Mouse (Mus musculus) splenic B cell, adult 2 months (primary cell): Measurements from ENCODE around the gene Gspt1.

Experiments
- DNase-seq: peaks from one replicate; pipeline ENCODE4 v3.0.0-alpha.2; 2011; ENCODE audit warnings: low read depth, low spot score
- H3K27me3 ChIP-seq: 2 replicates; pipeline ENCODE4 v1.6.1; 2012; ENCODE audit warnings: mild to moderate bottlenecking, low read length, moderate library complexity, mixed read lengths; ENCODE audit not compliant: control insufficient read depth, poor library complexity, insufficient read depth, severe bottlenecking
- H3K36me3 ChIP-seq: 2 replicates; pipeline ENCODE4 v1.6.1; 2012; ENCODE audit warnings: mild to moderate bottlenecking, low read length, moderate library complexity, mixed read lengths; ENCODE audit not compliant: control insufficient read depth, poor library complexity, insufficient read depth, severe bottlenecking

Gene Gspt1

DNA sequence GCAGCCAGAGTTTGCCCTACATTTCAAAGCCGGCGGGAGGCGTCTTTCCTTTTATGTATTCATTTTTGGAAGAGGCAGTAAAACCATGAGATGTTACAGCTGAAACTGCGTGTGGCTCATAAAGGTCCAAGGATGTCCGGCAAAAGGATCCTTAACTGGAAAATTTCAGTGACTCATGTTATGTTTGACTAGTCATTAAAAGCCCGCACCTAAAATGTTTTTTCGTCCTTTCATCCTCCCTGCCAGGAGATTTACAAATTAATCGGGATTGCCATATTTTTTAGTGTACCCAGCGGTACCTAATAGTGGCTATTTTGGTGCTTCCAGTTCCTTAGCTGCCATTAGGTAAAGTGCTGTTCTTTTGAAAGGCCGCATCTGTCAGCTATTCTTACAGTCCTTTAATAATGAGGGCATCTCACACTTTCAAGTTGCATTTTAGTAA, 619 bp upstream of the Gspt1 start:
- no peaks in the 10 kb centered on the region for H3K36me3 ChIP-seq
- no peak for DNase-seq
- no peaks in the 10 kb centered on the region for H3K27me3 ChIP-seq

DNA sequence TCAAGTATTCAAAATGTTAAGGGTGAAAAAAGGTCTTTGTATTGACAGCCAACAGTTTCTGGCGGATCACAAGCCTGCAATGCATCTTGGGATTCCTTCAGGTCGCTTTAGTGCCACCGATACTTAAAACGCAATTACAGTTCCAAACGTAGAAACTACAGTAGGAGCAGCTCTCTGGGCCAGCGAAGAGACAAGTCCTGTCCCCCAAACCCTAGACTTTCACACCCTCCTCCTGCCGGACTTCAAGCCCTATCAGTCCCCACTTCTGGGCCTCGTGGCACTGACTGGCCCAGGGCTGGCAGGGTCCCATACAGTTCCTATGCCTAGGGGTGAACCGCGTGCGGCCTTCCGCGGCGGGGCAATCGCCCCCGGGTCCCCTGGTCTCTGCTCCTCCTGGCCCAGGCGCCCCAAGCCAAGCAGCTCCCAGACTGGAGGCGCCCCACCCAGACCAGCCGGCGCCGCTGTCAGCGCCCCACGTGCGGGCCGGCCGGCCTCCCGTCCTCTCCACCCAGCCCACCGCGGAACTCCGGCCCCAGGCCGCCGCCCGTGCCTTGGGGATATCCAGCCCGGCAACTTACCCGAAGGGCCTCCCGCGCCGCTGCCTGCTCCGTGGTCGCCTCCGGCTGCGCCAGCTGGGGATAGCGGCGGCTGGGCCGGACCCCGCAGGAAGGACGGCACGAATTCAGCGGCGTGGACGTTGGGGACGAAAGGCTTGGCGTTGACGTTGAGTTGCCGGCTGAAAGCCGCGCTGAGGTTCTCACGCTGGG, 877 bp downstream of the Gspt1 start:
- no peaks in the 10 kb centered on the region for H3K36me3 ChIP-seq
- no peaks in the 10 kb centered on the region for H3K27me3 ChIP-seq
- peak; percentile 32 for DNase-seq

DNA sequence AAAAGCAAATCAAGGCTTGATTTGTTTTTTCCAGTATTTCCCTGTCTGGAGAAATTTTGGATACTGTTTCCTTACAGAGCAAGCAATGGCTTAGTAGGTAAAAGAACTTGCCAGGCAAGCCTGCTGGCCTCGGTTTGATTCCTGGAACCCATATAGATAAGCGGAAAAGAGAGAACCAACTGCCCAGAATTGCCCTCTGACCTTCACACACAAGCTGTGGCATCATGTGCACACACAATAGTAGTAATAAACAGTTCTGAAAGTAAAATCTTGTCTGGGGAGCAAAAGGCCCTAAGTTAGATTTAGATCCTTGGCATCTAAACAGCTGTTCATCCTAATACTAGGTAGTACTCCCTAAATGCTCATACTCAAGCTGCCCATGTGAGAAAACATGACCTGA, 6.3 kb downstream of the Gspt1 start:
- Histone ChIP-seq H3K36me3 (no peaks in the 10 kb centered on the region), H3K27me3 (no peaks in the 10 kb centered on the region)
- no peak for DNase-seq

DNA sequence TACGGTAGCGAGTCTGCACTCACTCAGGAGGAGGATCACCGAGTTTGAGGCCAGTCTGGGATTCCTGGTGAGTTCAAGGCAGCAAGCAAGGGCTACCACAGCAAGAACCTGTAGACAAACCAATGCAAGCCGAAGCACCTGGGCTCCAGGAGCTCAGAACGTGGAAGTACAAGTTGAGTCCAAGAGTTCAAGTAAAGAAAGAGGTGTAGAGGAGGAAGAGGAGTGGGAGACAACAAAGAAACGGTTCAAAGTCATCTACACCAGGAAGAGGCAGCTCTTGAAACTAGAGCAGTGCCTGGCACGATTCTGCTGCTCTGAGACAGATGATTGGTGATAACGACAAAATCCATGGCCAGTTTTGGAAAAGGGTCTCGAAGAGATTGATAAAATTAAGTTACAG, 8.4 kb downstream of the Gspt1 start:
- no peak for DNase-seq
- Histone ChIP-seq H3K36me3 (no peaks in the 10 kb centered on the region), H3K27me3 (no peaks in the 10 kb centered on the region)

DNA sequence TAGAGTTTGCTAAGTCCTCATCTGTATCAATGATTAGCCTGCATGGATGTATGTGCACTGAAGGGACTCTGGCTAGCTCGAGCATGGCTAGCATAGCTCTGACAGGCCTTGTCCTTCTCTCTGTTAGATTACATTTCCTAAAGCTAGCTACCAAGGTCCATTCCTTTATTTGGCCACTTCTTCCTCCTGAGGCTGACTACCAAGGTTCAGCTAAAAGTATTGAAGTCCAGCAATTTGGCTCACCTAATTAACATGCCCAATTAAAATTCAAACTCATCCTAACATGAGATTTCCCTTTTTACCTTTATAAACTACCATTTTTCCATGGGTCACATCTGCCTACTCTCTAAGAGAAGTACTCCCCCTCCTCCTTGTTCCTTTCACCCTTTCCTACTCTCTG, 11.7 kb downstream of the Gspt1 start:
- Histone ChIP-seq H3K36me3 (peaks cover 4% of the 10 kb centered on the region; the same call in 1 of the 2 replicates), H3K27me3 (no peaks in the 10 kb centered on the region)
- no peak for DNase-seq

DNA sequence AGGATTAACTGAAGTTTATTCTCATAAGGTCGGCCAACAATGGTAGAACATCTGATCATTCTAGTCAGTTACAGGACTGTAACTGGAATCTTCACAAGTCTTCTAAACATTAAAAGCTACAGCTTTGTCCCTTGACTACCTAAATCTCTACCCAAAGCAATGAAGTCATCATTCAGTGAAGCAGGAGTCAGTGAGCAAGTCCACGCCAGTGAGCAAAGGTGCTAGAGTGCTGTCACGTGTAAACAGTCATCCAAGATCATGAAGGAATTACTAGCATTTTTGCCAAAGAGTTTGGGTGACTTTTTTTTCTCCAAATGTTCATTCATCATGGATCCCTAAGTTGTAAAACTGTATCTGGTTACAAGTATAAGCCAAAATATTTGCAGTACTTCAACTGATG, 36.3 kb downstream of the Gspt1 start:
- Histone ChIP-seq H3K27me3 (no peaks in the 10 kb centered on the region), H3K36me3 (peaks cover 7% of the 10 kb centered on the region)
- no peak for DNase-seq

DNA sequence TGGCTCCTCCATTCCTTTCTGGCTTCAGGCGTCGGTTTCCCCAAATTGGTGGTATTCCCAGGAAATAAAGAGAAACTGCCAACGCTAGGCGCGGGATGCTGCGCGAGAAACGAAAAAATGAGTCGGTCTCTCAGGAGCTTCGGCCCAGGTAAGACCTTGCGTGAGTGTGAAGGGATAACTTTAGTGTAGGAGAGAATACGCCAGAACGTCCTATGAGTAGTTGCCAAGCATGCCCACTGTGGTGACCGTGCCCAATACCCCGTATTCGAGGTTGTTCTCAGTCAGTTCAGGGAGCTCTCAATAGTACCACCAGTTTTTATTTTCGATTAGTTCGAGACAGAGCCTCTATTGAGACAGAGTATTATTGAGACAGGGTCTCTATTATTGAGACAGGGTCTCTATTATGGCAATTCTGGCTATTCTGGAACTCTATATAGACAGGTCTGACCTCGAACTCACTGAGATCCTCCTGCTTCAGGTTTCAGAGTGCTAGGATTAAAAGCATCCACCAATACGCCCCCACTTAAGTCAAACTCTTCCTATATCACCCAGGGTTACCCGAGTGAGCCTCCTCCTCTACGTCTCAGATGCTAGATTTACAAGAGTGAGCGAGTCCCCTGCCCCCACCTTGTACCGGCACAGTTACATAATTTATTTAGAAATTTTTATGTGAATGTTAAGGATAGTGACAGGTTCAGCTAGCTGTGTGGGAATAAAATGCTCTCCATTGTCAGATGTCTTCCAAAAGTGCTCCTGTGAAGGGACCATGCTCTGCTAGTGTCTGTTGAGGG, 50.3 kb downstream of the Gspt1 start:
- peaks cover 8% of the 10 kb centered on the region for H3K36me3 ChIP-seq
- DNase-seq: peak; percentile 11
- H3K27me3 ChIP-seq: no peaks in the 10 kb centered on the region

DNA sequence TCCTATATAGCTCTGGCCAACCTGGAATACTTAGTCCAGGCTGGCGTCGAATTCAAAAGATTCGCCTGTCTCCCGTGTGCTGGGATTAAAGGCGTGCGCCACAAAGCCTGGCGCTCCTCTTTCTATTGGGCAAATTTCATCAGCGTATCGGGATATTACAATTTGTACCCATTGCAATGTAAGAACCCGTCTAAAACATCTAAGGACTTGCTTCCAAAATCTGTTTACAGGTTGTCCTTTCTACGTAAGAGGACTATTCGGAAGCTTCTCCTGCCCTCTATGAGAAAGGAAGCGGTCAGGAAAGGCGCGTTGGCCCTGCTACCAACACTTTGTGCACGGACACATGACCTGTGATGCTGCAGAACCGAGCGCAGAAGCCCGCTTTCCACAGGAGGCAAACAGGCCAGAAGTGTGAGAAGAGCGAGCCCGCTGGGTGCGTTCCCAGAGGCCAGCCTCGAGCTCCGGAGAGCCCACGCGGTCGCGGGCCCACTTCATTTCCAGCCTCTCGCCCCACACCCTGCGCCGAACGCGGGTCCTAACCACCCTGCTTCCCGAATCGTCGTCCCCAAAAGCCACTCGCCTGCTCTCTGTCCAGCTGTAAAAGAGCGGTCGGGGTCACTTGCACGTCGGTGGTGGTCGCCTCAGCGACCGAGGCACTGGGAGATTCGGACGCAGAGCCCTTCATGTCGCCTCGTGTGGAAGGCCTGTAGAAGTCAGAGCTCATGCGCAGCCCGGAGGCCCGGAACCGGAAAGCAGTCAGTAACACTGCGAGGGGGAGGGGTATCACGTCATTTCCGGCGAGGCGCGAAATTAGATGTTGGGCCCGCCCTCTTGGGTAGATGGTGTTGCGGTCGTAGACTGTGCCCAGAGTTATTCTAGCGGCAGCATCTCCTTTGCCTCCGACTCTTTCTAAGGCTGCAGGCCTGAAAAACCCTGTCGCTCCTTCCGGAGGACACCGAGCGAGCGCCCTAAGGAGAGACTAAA, 51.3 kb downstream of the Gspt1 start, which contains the start of gene Rsl1d1:
Gene Rsl1d1 (minus strand): TSS at position 761 of the 984 bp plus-strand sequence.
- Histone ChIP-seq H3K27me3 (no peaks in the 10 kb centered on the region), H3K36me3 (peaks cover 11% of the 10 kb centered on the region)
- peak; percentile 97 for DNase-seq

DNA sequence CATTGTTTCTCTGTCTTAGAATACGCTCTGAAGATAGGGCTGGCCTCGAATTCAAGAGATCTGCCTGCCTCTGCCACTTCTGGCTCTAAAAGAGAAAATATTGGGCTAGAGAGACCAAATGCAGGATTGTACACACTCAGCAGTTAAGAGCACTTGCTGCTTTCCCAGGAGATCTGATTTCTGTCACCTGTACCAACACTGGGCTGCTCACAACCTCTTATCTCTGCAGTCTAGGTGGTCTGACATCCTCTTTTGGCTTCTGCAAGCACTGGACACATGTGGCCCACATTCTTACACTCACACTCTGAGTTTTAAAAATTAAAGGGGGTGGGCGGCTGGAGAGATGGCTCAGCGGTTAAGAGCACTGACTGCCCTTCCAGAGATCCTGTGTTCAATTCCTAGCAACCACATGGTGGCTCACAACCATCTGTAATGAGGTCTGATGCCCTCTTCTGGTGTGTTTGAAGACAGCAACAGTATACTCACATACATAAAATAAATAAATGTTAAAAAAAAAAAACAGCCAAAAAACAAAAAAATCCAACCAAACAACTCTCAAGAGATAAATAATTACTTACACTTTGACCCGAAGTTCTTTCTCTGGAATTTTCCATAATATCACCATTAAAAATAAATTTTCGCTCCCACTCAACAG, 52.3 kb downstream of the Gspt1 start:
- Histone ChIP-seq H3K27me3 (no peaks in the 10 kb centered on the region), H3K36me3 (peaks cover 17% of the 10 kb centered on the region)
- DNase-seq: no peak

DNA sequence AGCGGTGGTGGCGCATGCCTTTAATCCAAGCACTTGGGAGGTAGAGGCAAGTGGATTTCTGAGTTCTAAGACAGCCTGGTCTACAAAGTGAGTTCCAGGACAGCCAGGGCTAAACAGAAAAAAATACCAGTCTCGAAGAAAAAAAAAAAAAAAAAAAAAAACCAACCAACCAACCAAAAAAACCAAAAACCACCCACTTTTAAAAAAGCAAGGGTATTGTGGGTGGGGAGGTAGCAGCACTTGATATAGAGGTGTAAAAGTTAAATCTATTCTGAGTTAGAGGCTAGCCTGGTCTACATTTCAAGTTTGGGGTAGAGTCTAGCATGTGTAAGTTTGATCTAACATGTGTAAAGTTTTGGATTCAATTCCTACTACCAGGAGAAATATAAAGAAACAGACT, 53.9 kb downstream of the Gspt1 start:
- no peak for DNase-seq
- Histone ChIP-seq H3K36me3 (peaks cover 25% of the 10 kb centered on the region), H3K27me3 (no peaks in the 10 kb centered on the region)

DNA sequence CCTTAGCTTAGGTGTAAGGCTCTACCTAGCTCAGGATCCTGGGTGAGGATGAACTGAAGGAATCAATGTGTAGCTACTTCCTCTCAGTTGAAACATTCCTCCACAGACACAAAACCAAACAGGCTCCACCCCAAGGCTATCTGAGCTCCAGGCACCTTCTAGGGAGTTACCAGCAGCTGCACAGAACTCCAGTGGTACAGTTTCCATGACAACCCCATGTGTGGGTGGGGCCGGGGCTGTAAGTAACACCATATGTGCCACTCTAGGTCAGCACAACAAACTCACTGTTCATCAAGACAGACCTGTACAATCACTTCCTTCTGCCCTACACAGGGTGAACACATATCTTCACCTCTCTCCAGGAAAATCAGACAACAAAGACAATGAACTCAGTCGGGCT, 55.7 kb downstream of the Gspt1 start:
- H3K27me3 ChIP-seq: no peaks in the 10 kb centered on the region
- peaks cover 28% of the 10 kb centered on the region for H3K36me3 ChIP-seq
- DNase-seq: no peak

DNA sequence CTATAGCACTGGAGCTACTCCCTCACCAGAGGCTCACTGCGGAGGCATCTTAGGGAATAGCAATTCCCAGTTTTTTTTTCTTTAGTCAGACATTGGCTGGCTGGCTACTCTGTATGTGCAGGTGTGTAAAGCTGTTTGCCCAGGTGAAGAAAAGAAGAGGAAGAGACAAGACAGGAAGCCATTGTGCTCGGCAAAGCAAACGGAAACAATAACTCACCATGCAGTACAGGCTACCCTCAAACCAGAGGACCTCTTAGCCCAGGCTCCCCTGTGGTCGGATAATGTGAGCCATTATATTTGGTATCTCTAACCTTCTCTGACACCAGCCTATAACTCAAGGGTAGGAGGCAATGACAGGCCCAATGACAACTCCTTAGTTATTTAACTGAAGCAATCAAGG, 57.1 kb downstream of the Gspt1 start:
- peaks cover 31% of the 10 kb centered on the region for H3K36me3 ChIP-seq
- H3K27me3 ChIP-seq: no peaks in the 10 kb centered on the region
- no peak for DNase-seq

DNA sequence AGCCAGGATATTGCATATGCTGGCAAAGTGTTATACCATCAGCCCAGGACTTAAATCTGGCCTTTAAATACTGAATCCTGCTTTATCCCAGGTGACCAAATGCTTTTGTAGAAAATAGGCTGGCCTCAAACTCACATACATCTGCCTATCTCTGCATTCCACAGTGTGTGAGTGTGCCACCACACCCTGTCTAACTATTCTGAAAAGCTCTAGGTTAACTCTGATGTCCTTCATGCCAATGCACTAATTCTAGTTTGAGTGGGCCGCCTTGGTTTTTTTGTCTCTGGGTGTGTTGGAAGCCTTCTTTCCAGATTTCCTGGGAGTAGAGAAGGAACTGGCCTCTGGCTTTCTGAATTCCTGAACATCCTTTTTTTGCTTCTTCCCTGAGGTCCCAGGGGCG, 60.9 kb downstream of the Gspt1 start:
- no peak for DNase-seq
- peaks cover 21% of the 10 kb centered on the region for H3K36me3 ChIP-seq
- no peaks in the 10 kb centered on the region for H3K27me3 ChIP-seq

DNA sequence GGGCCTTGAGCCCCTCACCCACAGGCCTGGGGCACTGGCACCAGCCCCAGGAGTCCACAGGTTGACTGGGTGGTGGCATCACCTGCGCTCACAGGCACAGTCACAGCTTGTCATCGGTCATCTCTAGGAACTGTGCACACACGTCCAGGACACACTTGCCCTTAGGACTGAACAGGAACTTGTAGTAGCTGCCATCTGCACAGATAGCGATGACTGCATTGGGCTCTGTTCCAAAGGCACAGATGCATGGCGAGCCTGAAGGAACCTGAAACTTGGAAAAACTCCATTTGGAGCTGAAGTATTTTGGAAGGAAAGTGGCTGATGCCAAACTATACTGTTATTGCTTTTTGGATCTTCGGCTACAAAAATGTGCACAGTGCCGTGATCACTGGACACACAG, 64.0 kb downstream of the Gspt1 start:
- no peaks in the 10 kb centered on the region for H3K27me3 ChIP-seq
- H3K36me3 ChIP-seq: peaks cover 6% of the 10 kb centered on the region
- no peak for DNase-seq
